Mouse (Mus musculus): ENCODE results near the gene Hip1.

Hip1 gene

GRCm38 (mm10) chr5:135544865-135545797, at the start of gene Hip1:
Hip1 (minus strand) TSS chr5:135545120.
- peak; percentile 98 to 100 for DNase-seq (ENCODE audit: low spot score in 2 of 2)

DNA sequence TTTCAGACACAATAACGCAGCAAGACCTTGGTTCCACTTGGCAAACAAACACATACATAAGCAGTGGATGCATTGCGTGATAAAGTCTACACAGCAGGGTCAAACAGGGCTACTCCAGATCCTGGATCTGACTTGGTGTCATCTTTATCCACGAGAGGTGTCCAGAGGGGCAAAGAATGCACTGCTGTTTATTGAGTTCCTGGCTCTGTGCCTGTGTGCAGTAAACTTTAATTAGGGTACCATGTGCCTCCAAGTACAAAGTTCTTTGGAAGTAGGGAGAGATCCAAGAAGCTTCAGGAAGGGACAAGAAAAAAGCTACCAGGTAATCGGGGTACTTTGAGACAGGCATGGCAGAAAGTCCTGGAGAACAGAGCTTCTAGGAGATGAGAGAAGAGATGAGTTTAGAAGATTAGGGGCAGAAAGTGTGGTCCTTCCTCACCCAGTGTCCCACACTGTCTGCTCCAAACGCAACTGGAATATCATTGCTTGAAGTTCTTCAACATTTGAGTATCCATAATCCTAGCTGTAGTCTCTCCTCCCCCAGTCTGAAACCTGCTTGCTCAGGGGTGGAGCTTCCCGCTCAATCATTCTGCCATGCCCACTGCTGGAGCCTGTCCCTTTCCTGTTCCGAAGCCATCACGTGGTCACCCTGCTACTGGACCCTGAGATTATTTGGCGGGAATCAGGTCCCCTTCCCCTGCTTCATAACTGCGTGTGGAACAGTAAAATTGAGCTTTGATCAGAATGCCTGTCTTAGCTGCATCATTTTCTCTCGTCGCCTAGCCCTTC, 45.3 kb upstream of the Hip1 start:
- no peak for DNase-seq (ENCODE audit: low spot score in 2 of 2)

- no peak for DNase-seq (ENCODE audit: low spot score in 2 of 2)
These were observed 42.8 kb upstream of the Hip1 start for GRCm38 (mm10) chr5:135587764-135588163.

- no peak for DNase-seq (ENCODE audit: low spot score in 2 of 2)
These were observed 40.8 kb upstream of the Hip1 start for GRCm38 (mm10) chr5:135585691-135586090.

- no peak for DNase-seq (ENCODE audit: low spot score in 2 of 2)
These were observed 37.4 kb upstream of the Hip1 start for GRCm38 (mm10) chr5:135582330-135582729.

DNA sequence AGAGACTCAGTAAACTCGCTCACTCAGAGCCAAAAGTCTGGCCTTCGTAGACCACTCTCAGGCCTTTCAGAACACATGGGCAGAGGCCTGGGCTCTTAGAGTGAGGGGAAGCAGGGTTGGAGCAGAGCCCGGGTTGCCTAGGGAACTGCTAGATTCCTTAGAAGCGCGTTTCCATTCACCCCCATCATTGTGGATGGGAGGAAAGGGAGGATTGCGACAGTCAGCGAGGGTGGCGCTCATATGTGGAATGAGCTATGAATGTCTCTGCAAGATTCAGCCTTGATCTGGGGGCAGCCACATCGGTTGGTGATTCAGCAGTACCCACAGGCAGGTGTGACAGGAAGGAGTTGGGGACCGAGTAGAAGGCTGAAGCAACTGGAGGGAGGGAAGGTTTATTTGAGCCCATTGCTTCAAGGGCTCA, 34.4 kb upstream of the Hip1 start:
- no peak for DNase-seq (ENCODE audit: low spot score in 2 of 2)

DNA sequence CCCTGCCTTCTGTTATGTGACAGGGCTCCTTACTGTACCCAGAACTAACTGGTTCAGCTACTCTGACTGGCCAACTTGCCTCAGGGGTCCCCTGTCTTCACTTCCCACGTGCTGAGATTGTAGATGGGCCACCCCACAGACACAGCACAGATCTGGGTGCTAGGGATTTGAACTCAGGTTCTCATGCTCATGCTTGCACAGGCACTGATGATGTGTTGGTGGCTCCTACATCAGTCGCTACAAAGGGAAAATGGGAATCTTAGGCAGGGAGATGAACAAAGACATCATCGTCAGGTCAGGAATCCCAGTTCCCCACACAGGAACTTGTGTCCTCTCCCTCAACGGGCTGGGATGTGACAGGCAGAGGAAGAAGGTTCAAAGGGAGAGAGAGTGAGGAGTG, 31.1 kb upstream of the Hip1 start:
- no peak for DNase-seq (ENCODE audit: low spot score in 2 of 2)

DNA sequence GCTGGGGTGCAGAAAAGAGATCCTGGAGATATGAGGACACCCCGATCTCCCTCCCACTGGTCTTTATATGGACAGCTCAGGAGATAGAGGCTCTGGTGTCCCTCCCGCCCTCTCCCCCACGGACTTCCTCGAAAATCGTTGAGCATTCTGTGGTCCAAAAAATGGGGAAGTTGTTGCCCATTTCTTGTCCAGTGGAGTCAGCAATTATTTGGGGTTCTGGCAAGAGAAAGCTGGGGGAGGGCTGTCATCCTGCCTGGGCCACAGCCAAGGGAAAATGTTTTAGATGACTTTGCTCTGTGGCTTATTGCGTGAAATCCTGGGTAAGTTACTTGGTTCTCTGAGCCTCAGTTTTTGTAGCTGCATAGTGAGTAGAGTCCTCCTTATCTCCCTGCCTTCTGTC, 28.1 kb upstream of the Hip1 start, which contains the start of gene Ccl24:
Ccl24 (minus strand) TSS at position 44 of the 400 bp plus-strand sequence.
- DNase-seq (ENCODE audit: low spot score in 2 of 2) = peak in 1 of 2 experiments; percentile 6

GRCm38 (mm10) chr5:135568698-135569097, 23.8 kb upstream of the Hip1 start:
- DNase-seq (ENCODE audit: low spot score in 2 of 2) = no peak

- no peak for DNase-seq (ENCODE audit: low spot score in 2 of 2)
These were observed 22.8 kb upstream of the Hip1 start for GRCm38 (mm10) chr5:135567556-135568265.

- DNase-seq (ENCODE audit: low spot score in 2 of 2) = no peak
These were observed 18.5 kb upstream of the Hip1 start, which contains the start of gene Ccl26 for GRCm38 (mm10) chr5:135563469-135563868. Ccl26 (minus strand) TSS chr5:135563569.

GRCm38 (mm10) chr5:135557671-135558070, 12.8 kb upstream of the Hip1 start:
- DNase-seq (ENCODE audit: low spot score in 2 of 2) = no peak

- DNase-seq (ENCODE audit: low spot score in 2 of 2) = no peak
These were observed 12.1 kb upstream of the Hip1 start for GRCm38 (mm10) chr5:135557051-135557450.

DNA sequence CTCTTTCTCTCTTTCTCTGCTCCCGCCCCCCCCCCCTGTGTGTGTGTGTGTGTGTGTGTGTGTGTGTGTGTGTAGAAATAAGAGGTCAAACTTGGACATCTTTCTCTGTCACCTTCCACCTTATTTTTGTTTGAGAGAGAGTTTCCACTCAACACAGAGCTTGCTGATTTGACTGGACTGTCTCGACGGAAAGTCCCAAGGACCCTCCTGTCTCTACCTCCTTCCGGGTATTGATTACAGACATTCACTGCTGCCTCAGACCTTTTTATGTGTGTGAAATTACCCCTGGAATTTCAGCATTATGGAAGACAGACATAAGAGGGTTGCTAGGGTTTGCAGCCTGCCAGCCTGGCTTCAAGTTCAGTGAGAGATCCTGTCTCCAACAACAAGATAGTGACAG, 11.3 kb upstream of the Hip1 start:
- DNase-seq (ENCODE audit: low spot score in 2 of 2) = no peak

- no peak for DNase-seq (ENCODE audit: low spot score in 2 of 2)
These were observed 6.7 kb upstream of the Hip1 start for GRCm38 (mm10) chr5:135551591-135551990.

- DNase-seq (ENCODE audit: low spot score in 2 of 2) = no peak
These were observed 6.0 kb upstream of the Hip1 start for GRCm38 (mm10) chr5:135550910-135551309.

- DNase-seq (ENCODE audit: low spot score in 2 of 2) = no peak
These were observed 3.1 kb upstream of the Hip1 start for GRCm38 (mm10) chr5:135547990-135548389.

DNA sequence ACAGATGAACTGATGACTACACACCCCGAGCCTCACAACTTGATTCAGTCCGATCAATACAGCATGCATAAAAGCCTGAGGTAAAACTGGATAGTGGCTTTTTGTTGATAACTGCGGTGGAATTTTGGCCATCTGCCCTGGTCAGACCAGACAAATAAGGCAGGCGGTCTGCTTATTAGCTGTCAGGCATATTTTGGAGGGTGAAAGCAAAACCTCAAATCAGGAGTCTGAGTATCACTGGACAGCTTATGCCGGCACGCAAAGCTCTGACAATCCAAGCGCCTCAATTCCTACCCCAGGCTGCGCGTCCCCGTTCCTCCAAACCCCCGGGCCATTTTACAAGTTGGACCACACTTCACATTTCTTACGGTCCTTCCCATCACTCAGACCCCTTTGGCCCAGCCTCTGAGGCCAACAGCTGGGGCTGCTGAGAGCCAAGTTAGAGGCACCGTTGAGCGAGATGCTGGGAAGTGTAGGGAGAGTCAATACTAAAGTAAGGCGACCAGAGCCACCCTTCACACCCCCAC, 825 bp downstream of the Hip1 start:
- DNase-seq (ENCODE audit: low spot score in 2 of 2) = no peak

- no peak for DNase-seq (ENCODE audit: low spot score in 2 of 2)
These were observed 7.1 kb downstream of the Hip1 start for GRCm38 (mm10) chr5:135537794-135538214.

DNA sequence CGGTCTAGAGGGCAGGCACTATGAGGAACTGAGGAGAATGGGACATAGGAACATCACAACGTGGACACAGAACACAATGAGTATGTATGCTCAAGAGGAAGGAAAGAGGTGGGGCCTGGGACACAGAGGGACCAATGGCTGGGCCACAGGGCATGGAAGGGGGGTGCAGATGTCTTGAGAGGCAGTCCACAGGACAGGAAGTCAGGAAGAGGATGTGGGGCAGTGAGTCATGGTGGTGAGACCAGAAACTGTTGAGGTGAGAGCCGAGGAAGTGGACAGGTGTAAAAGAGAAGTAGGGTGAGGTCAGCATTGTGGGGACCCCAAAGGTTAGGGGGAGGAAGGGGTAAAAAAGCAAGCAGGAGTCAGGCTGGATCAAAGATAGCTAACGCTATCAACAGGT, 7.6 kb downstream of the Hip1 start:
- DNase-seq (ENCODE audit: low spot score in 2 of 2) = no peak

DNA sequence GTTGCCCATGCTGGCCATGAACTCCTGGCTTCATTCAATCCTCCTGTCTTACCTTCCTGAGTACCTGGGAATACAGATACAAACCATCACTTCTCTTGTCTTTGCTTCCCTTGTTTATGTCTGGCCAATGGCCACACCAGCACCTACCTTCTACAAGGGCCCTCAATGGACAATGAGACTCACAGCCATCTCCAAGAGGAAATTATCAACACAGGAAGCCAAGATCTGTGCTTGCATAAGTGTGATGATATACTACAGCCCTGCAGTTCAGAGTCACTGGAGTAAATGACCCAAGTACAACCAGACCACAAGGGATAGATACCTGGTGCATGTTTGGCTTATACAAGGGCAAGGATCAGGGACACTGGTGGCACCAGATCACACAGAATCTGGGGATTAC, 9.1 kb downstream of the Hip1 start:
- DNase-seq (ENCODE audit: low spot score in 2 of 2) = no peak

DNA sequence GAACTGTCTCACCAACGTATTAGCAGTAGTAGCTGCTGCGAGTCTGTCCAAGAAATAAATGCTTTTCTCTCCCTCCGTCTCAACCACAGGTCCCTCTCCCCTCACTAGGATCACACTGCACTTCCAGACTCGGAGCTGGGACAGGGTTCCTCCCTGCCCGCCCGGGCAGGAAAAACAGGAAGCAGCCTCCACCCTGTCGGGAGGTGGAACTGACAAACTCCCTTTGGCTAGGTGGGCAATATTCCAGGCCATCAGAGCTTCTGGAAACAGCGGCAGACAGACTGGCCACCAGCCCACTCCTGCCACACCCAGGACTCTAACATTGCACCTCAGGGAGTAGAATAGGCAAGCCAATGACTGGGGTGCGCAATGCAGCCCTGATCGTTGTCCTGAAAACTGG, 11.5 kb downstream of the Hip1 start:
- peak; percentile 24 to 76 for DNase-seq (ENCODE audit: low spot score in 2 of 2)

Data from urinary bladder, postnatal 36 days (tissue).